Mouse (Mus musculus) thymus, postnatal 10 days (tissue): ENCODE results near the gene 5730455P16Rik.
"Not testable (repeated sequence)": the region's sequence is repeated elsewhere in the genome, so short reads cannot be mapped to it uniquely, and the experiment has no call there.

Source experiments
- DNase-seq, 2 experiments: peaks; one replicate each; pipeline ENCODE4 v3.0.0; 2021; ENCODE audit warnings: low spot score in 2 of 2

Gene 5730455P16Rik

DNA sequence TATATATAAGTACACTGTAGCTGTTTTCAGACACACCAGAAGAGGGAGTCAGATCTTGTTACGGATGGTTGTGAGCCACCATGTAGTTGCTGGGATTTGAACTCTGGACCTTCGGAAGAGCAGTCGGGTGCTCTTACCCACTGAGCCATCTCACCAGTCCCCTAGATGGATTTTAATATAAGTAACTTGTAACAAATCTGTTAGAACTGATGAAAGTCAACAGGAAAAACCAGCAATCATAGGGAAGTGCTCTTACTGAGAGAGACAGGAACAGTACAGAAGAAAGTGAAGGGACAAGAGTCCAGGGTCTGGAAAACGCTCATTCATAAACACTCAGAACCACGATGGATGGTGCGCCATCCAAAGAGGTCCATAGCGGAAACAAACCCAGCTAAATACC, 1.4 kb upstream of the 5730455P16Rik start:
- DNase-seq: not testable (repeated sequence)

DNA sequence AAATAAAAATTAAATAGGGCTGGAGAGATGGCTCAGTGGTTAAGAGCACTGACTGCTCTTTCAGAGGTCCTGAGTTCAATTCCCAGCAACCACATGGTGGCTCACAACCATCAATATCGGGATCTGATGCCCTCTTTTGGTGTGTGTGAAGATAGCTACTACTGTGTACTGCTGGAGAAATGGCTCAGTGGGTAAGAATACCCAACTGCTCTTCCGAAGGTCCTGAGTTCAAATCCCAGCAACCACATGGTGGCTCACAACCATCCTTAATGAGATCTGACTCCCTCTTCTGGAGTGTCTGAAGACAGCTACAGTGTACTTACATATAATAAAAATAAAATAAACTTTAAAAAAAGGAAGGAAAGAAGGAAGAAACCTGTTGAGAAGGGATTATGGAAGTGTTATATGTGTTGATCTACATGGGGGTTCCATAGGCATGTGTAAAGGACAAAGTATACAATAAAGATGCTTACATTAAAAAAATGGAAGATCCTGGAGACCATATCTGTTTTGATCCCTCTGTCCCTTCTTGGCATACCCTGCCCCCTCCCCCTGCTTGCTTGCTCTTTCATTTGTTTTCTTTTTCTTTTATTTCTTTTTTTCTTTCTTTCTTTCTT, 726 bp upstream of the 5730455P16Rik start:
- DNase-seq: not testable (repeated sequence)

DNA sequence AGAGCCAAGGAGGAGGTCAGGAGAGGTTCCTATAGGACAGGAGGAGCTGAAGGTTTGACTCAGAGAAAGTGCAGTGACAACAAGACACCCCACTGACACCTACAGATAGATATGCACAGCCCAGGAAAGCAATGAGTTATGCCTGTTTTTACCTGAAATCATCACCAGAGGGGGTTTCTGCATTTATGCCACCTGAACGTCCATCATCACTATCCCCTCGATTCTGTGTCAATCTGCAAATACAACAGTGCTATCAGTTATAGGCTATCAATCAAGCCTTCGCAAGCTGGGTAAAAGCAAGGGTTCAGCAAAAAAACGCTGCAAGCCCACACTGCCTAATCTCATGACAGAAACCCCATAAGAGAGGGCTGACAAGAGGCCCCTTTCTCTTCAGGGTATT, 1.2 kb downstream of the 5730455P16Rik start:
- peak in 1 of 2 experiments; percentile 20 for DNase-seq

DNA sequence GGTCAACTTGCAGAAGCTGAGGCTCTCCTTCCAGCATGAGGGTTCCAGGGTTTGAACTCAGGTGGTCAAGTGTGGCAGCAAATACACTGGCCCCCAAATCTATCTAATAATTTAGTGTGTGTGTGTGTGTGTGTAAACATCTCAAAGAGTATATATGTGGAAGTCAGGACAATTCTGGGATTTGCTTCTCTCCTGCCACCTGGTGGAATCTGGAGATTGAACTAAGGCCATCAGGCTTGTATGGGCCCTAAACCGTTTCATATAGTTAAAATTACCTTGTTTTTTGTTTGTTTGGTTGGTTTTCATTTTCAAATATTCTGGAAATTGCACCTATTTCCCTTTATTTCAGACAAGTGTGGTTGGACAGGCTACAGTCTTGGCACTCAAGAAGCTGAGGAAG, 8.9 kb downstream of the 5730455P16Rik start:
- DNase-seq: no peak

DNA sequence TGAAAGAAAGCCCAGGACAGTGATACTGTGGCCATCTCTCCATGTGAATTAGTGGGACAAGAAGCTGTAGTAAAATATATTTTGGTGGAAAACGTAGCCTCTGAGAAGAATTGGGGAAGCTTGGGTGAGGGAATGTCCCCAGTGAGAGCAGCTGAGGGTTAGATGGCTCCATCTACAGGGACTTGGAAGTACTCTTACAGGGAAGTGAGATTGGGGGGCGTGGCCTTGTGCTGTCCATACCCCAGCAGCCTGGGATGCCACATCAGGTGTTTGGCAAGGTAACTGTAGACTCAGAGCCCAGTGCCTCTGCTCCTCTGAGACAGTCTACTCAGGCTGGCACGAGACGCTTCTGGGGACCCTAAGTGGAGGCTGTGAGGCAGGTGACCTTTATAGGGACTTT, 23.0 kb downstream of the 5730455P16Rik start:
- DNase-seq: no peak

DNA sequence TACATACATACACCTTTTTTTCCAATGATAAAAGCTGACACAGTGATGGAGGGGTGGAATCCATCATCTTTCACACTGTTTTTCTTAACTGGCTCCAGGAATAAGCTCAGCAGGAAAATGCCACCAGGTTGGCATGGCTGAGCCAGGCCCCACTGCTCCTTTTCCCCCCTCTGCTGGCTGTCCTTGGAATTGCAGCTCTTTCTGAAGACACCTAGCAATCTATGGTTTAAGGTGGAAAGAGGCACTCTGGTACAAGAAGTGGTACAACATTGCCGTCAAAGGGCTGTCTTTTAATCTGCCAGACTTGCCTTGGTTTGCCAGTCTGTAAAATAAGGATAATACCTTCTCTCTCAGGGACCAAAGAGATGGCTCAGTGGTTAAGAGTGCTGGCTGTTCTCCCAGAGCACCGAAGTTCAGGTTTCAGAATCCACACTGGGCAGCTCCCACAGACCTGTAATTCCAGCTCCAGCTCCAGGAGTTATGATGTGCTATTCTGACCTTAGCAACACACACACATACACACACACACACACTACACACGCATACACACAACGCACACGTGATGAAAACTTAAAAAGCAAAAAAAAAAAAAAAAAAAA, 25.9 kb downstream of the 5730455P16Rik start:
- DNase-seq: peak; percentile 58 to 88

DNA sequence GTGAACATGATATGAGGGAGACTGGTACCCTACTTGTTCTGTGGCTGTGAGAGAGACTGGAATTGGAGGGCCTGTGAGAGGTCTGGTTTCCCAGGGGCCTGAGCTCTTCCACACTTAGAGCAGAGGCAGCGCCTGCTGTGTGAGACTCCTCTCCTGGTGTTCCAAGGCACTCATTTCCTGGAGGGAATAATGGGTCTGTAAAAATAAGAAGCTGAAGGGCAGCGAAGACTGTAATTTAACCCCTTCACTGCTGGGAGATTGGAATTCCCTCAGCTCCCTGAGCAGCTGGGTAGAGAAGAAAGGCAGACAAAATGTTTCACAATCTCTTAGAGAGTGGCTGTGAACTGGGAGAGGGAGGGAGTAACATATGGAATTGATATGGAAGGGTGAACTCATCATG, 35.4 kb downstream of the 5730455P16Rik start:
- DNase-seq: no peak

DNA sequence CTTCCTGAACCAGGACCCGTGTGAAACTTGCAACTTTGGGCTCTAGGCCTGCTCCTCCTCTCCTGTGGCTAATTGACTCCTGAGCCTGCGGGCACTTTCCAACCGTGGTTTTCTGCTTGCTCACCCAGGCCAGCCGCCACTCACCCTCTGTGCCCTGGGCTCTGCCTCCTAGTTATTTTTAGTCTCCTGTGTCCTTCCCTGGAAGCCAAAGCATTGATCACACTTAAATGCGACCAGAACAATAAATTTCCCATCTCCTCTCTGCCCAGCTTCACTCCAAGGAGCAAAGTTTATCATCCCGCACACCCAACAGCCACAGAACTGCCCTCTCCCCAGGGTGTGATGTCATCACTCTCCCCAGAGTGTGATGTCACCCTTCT, 41.5 kb downstream of the 5730455P16Rik start:
- DNase-seq: no peak

DNA sequence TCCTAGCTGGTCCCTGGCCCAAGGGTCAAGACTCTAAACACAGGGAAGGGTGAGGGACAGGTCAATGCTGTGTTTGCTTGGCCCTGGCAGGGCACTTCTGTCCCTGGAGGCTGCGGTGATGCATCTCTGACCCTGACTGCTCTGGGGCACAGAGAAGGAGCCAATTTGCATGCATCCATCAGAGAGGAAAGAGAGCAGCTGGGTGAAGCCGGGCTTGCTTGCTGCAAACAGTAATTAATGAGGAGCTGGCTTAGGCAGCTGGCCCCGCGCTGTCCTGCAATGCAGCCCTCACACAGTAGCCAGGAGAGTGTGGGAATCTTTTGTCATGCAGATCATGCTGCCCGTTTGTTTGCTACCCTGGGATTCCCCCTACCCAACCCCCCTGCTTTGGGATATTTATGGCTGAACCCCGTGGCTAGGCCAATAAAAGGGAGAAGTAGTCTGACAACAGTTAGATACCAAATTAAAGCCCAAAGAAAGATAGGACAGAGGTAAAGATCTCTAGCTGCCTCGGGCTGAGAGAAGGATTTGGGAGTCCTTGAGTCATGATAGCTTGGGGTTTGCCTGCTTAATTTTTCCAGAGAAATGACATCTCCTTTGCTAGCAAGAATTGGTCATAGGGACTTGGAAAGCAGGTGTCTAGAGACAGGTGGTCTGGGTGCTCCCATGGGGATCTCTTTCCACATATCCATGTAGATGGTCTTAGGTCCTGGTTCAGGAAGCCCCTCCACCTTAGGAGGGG, 42.1 kb downstream of the 5730455P16Rik start:
- no peak for DNase-seq

DNA sequence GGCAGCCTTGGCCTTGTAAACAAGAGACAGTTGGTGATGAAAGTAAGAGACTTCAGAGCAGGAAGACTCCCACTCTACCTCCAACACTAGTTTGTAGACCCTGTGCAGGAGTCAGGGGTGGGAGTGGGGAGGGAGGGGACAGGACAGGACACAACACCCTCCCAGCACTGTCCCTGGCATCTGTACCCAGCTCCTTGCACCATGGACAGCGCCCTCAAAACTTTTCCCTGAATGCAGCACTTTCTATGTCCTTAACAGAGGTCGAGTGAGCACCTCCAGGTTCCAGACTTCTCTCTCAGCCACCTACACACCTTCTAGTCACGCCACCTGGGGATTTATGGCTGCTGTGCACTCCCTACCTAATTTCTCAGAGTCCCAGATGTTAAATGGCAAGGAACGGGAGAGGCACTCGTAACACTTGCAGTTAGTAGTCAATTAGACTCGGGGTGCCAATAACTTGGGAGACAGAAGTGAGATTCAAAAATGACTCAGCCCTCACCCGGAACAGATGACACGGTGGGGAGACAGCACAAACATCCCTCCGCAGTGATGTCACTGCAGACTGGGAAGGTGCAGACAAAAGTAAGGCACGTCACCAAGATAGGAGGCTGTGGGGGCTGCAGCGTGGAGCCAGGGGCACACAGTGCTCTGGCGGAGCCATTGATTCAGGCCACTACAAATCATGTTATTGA, 45.0 kb downstream of the 5730455P16Rik start:
- no peak for DNase-seq

DNA sequence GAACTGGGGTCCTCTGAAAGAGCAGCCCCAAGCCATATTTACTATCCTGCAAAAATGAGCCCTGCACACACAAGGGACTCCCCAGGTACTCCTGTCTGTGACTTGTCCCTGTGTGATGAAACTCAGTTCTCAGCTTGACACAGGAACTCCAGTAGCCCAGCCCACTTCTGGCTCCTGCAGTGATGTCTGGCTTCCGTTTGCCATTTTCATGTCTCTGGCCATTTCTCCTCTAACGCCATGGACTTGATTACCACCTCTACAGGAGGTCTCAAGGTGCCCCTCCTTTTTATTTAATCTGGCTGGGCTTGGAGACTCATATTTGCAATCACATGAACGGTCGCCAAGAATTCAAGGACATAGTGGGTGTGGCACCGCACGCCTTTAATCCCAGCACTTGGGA, 53.2 kb downstream of the 5730455P16Rik start:
- DNase-seq: no peak

DNA sequence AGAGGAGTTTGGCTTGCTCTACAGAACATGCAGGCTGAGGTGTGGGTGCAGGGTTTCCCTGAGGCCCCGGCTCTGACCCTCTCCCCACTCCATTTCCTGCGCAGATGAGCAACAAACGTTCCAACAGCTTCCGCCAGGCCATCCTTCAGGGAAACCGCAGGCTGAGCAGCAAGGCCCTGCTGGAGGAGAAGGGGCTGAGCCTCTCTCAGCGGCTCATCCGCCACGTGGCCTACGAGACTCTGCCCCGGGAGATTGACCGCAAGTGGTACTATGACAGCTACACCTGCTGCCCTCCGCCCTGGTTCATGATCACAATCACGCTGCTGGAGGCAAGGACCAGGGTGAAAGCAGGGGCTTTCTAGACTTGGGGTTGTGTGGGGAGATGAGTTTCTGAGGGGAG, 54.6 kb downstream of the 5730455P16Rik start:
- DNase-seq: peak; percentile 52 to 60

DNA sequence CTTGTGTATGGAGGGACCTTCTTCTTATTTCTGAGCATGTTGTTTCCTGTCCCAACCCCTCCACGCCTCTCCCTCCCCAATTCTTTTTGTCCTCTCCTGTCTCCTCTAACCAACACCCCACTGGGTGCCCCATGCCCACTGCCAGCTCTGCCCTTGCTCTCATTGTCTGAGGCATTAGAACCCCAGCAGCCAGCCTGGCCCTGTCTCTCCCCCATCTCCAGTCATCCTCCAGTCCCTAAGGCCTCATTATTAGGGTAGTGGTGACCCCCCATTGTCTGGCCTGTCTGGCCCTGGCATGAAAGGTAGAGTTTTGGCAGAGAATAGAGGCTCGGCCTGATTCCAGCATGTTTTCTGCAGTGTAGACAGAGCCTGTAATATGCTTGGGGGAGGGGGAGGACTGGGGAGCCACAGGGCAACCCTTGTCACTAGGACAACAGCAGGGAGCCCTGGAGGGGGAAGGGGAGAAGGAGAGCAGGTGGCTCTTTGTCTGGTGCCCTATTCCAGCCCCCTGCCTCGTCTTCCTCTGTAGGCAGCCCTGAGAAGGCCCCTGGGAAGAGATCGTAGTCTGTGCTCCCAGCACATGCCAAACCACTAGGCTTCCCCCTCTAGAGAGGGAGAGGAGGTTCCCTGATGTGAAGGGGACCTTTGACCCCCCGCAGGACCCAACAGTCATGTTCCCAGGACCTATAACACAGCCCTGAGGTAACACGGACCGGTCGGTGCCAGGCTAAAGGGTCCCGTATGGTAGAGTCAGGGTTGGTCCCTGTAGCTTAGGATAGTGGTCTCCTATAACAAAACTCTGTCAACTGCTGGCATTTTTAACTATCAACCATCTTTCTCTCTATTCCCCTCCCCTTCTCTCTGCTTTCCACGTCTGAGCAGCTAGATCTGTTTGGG, 61.8 kb downstream of the 5730455P16Rik start:
- no peak for DNase-seq

DNA sequence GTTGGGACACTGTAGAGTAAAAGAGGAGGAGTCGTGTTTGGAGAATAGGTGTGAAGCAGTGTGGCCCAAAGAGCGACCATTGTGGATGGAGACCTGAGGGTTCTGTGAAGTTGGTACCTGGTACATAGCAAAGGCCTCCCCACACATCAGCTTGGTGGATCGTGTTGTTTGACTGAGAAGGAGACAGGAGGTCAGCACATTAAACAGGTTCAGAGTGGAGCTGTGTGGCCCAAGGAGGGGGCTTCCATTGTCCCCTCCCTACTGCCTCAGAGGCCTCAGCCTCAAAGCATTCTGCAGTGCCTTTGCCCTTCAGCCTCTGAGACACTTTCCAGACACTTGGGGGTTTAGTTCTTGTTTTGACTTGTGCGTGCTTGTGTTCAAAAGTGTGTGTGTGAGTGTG, 63.9 kb downstream of the 5730455P16Rik start:
- DNase-seq: no peak

DNA sequence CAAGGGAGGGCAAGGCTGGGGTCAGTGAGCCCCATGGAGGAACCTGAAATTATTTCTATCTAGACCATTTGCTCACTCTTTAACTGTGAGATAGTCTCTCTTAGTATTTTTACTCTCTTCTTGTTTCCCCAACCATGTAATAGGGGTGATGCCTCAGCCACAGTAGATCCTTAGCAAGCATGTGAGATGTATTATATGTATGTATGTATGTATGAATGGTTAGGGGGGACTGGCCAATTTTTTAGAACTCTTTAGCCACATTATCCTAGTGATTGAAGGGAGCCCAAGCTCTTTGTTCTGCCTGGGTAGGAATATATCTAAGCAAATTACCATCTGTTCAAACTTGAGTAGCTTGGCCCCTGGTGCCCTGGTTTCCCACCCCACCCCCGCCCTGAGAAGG, 64.4 kb downstream of the 5730455P16Rik start:
- DNase-seq: no peak

DNA sequence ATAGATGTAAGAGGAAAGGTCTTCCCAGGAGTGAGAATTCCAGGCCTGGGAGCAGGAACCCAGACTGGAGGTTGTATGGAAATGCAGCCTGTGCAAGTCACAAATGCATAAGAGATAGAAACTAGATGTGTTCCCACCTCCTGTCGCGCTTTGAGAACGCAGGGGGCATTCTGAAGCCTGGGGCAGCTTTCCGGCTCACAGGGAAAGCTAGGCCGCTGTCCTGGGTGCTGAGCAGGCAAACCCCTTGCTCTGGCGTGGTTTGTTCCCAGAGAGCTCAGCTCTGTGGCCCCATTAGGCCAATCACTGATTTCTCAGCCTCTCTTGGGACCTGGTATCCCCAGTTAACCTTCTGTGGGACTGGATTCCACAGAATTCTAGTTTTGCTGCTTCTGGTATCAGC, 65.3 kb downstream of the 5730455P16Rik start:
- no peak for DNase-seq

DNA sequence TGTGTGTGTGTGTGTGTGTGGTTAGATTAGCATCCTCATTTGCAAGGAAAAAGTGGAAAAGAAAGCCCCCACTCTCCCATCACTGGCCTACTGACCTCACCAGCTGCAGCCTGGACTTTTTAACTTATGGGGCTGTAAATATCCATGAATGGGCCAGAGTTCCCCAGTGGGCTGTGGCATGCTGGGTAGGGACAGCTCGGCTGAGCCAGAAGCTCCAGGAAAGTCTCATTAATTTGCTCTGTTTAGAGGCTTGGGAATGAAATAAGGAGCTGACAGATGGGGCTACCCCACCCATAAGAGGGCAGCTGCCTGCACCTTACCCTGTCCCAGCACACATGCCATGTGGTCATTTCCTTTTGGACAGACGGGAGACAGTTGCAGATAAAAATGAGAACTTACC, 65.8 kb downstream of the 5730455P16Rik start:
- no peak for DNase-seq

DNA sequence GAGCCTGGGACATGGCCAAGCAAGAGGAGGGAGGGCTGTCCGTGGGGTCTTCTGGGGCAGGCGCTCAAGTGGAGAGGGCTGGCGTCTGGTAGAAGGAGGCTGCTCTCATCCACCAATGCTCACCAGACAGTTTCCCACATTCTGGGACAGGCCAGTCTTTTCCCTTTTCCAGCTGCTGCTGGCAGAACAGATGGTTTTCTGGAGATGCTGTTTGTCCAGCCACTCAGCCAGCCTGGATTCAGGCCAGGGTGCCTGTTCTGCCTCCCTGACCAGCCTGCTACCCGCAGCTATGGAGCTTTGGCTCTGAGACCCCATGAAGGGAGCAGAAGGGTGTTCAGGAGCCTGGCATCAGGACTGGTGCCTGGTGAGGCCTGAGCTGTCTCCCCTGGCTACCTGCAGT, 66.6 kb downstream of the 5730455P16Rik start:
- DNase-seq: no peak
